ENCODE assay signal across 9 mouse cellular contexts in genomic region chr1:155040086-155040726, GRCm38 (mm10). TPM values are rescaled to one million over a fixed set of nuclear protein-coding genes. Genes with fewer than 3 reads are reported as not detected.
A peak's percentile ranks its signal among the peaks of the same experiment; 100 is the strongest.
DNase-seq lines count a peak whose midpoint lies in the region; ATAC-seq lines count a peak whose summit lies in the region.
"Had no signal": no experiment of that assay in that cellular context is flagged by ENCODE, and none has a peak within 500 bp of the region (broad histone marks: within the 10 kb centered on the region; RNA-seq: fewer than 3 reads in every experiment).

No protein-coding gene starts in this region.

- no peaks in the 10 kb centered on the region for H3K36me3 ChIP-seq in forebrain, embryonic 10.5 days (replicated peaks)
- H3K36me3 ChIP-seq in forebrain, embryonic 15.5 days, result no peaks in the 10 kb centered on the region
- no peaks in the 10 kb centered on the region for H3K36me3 ChIP-seq in heart, embryonic 10.5 days
- H3K36me3 ChIP-seq in lung, embryonic 15.5 days, result no peaks in the 10 kb centered on the region
- H3K36me3 ChIP-seq in hindbrain, embryonic 10.5 days, result no peaks in the 10 kb centered on the region
- H3K36me3 ChIP-seq: midbrain, embryonic 13.5 days had no signal

- peak overlapping the region; percentile 54; the same call in 1 of the 2 replicates for H3K27ac ChIP-seq in forebrain, embryonic 10.5 days
- no peak overlapping the region for H3K27ac ChIP-seq in forebrain, embryonic 15.5 days (replicated peaks)
- H3K27ac ChIP-seq in heart, embryonic 10.5 days, result peak overlapping the region; percentile 93
- peak overlapping the region; percentile 62 for H3K27ac ChIP-seq in lung, embryonic 15.5 days
- H3K27ac ChIP-seq in hindbrain, embryonic 10.5 days, result no peak overlapping the region
- H3K27ac ChIP-seq: midbrain, embryonic 13.5 days had no signal

- no peak overlapping the region for H3K4me2 ChIP-seq in forebrain, embryonic 15.5 days (replicated peaks)
- H3K4me2 ChIP-seq in lung, embryonic 15.5 days, result no peak overlapping the region; the same call in 1 of the 2 replicates
- H3K4me2 ChIP-seq: midbrain, embryonic 13.5 days had no signal

- no peak for ATAC-seq in forebrain, embryonic 15.5 days (replicated peaks)
- ATAC-seq in lung, embryonic 15.5 days (ENCODE audit: borderline replicate concordance, extremely low read depth, low FRiP score, low TSS enrichment), result peak; percentile 79
- ATAC-seq: midbrain, embryonic 13.5 days had no signal

- H3K4me1 ChIP-seq in forebrain, embryonic 10.5 days, result peaks cover 25% of the 10 kb centered on the region
- H3K4me1 ChIP-seq in forebrain, embryonic 15.5 days, result no peaks in the 10 kb centered on the region
- peaks cover 44% of the 10 kb centered on the region for H3K4me1 ChIP-seq in heart, embryonic 10.5 days
- peaks cover 23% of the 10 kb centered on the region for H3K4me1 ChIP-seq in lung, embryonic 15.5 days
- H3K4me1 ChIP-seq in hindbrain, embryonic 10.5 days (replicated peaks), result peaks cover 27% of the 10 kb centered on the region

- H3K4me3 ChIP-seq in forebrain, embryonic 10.5 days, result no peak overlapping the region
- no peak overlapping the region for H3K4me3 ChIP-seq in forebrain, embryonic 15.5 days
- peak overlapping the region; percentile 44 for H3K4me3 ChIP-seq in heart, embryonic 10.5 days
- H3K4me3 ChIP-seq in lung, embryonic 15.5 days, result no peak overlapping the region
- no peak overlapping the region for H3K4me3 ChIP-seq in hindbrain, embryonic 10.5 days
- H3K4me3 ChIP-seq: midbrain, embryonic 13.5 days had no signal

- no peaks in the 10 kb centered on the region for H3K9me3 ChIP-seq in forebrain, embryonic 10.5 days
- H3K9me3 ChIP-seq in forebrain, embryonic 15.5 days, result no peaks in the 10 kb centered on the region
- H3K9me3 ChIP-seq in heart, embryonic 10.5 days, result no peaks in the 10 kb centered on the region
- no peaks in the 10 kb centered on the region for H3K9me3 ChIP-seq in lung, embryonic 15.5 days
- H3K9me3 ChIP-seq in hindbrain, embryonic 10.5 days, result no peaks in the 10 kb centered on the region
- H3K9me3 ChIP-seq: midbrain, embryonic 13.5 days had no signal

- DNase-seq in forebrain, embryonic 10.5 days (ENCODE audit: extremely low spot score, low spot score), result no peak
- DNase-seq in CD4-positive, CD25-positive, alpha-beta regulatory T cell, adult 2 months (ENCODE audit: low read depth, low spot score), result peak; percentile 85
- DNase-seq in heart, embryonic 10.5 days (ENCODE audit: low spot score), result peak; percentile 91
- DNase-seq in ovary, adult 18-20 months (ENCODE audit: low spot score), result no peak
- DNase-seq in hindbrain, embryonic 10.5 days (ENCODE audit: low spot score), result no peak
- no peak for DNase-seq in urinary bladder, postnatal 36 days (ENCODE audit: low spot score in 2 of 2)

- no peaks in the 10 kb centered on the region for H3K27me3 ChIP-seq in forebrain, embryonic 10.5 days (ENCODE audit: poor library complexity, severe bottlenecking)
- H3K27me3 ChIP-seq in forebrain, embryonic 15.5 days, result no peaks in the 10 kb centered on the region
- no peaks in the 10 kb centered on the region for H3K27me3 ChIP-seq in heart, embryonic 10.5 days (ENCODE audit: insufficient read depth, poor library complexity, severe bottlenecking)
- H3K27me3 ChIP-seq in lung, embryonic 15.5 days, result no peaks in the 10 kb centered on the region
- H3K27me3 ChIP-seq in hindbrain, embryonic 10.5 days (ENCODE audit: insufficient read depth, poor library complexity, severe bottlenecking), result no peaks in the 10 kb centered on the region; the same call in 1 of the 2 replicates

- H3K9ac ChIP-seq in forebrain, embryonic 15.5 days (replicated peaks), result no peak overlapping the region
- no peak overlapping the region for H3K9ac ChIP-seq in lung, embryonic 15.5 days
- H3K9ac ChIP-seq: midbrain, embryonic 13.5 days had no signal

- WGBS in forebrain, embryonic 10.5 days, result 69% methylated on average over 8 of the region's 9 CpGs
- 61% methylated on average over 8 of the region's 9 CpGs for WGBS in forebrain, embryonic 15.5 days
- WGBS in heart, embryonic 10.5 days, result 11% methylated on average over 9 of the region's 9 CpGs
- 31% methylated on average over 6 of the region's 9 CpGs for WGBS in lung, embryonic 15.5 days
- WGBS in hindbrain, embryonic 10.5 days, result 56% methylated on average over 9 of the region's 9 CpGs

RNA-seq across cellular contexts. Expression of gene Ier5, which starts 59.2 kb away (rescaled TPM):
- 3.6 and 4.1 TPM in 2 replicates for polyA plus RNA-seq in forebrain, embryonic 10.5 days (2016; fragmentation: Nextera tagmentation; extraction: Ambion mirVana)
- 19.8 and 21.5 TPM in 2 replicates for polyA plus RNA-seq in forebrain, embryonic 15.5 days (2015; fragmentation: Nextera tagmentation; extraction: Ambion mirVana)
- polyA plus RNA-seq in heart, embryonic 10.5 days (2016; fragmentation: Nextera tagmentation; extraction: Ambion mirVana), result 3.4 and 8.6 TPM in 2 replicates
- 7.0 and 8.7 TPM in 2 replicates for polyA plus RNA-seq in lung, embryonic 15.5 days (2015; fragmentation: Nextera tagmentation; extraction: Ambion mirVana)
- 4.1 and 7.0 TPM in 2 replicates for polyA plus RNA-seq in hindbrain, embryonic 10.5 days (2016; fragmentation: Nextera tagmentation; extraction: Ambion mirVana)

Comparison
In these comparisons a context has a peak if more than half of its experiments do, and no peak if none do; other contexts are left out.
1. H3K27ac ChIP-seq: peak in forebrain, embryonic 10.5 days (single experiment), heart, embryonic 10.5 days (single experiment) and lung, embryonic 15.5 days (single experiment); none in forebrain, embryonic 15.5 days (single experiment) and hindbrain, embryonic 10.5 days (single experiment).
2. DNase-seq: peak in CD4-positive, CD25-positive, alpha-beta regulatory T cell, adult 2 months (single experiment) and heart, embryonic 10.5 days (single experiment); none in forebrain, embryonic 10.5 days (single experiment), ovary, adult 18-20 months (single experiment), hindbrain, embryonic 10.5 days (single experiment) and urinary bladder, postnatal 36 days (0 of 2).